Mouse (Mus musculus) T-cell, adult 66 days (primary cell): ENCODE results near the gene Zdhhc24. TPM values are rescaled to one million over a fixed set of nuclear protein-coding genes. Genes with fewer than 3 reads are reported as not detected.

ENCODE experiments used
- total RNA-seq, 2 experiments: library from RNA; stranded (reverse); gene quantifications; 3 replicates in 1 of 2; 4 replicates in 1 of 2; pipeline ENCODE4 v1.2.4; 2023

Gene Zdhhc24
- total RNA-seq = 1 to 10 TPM; 5.0 to 6.1 TPM

DNA sequence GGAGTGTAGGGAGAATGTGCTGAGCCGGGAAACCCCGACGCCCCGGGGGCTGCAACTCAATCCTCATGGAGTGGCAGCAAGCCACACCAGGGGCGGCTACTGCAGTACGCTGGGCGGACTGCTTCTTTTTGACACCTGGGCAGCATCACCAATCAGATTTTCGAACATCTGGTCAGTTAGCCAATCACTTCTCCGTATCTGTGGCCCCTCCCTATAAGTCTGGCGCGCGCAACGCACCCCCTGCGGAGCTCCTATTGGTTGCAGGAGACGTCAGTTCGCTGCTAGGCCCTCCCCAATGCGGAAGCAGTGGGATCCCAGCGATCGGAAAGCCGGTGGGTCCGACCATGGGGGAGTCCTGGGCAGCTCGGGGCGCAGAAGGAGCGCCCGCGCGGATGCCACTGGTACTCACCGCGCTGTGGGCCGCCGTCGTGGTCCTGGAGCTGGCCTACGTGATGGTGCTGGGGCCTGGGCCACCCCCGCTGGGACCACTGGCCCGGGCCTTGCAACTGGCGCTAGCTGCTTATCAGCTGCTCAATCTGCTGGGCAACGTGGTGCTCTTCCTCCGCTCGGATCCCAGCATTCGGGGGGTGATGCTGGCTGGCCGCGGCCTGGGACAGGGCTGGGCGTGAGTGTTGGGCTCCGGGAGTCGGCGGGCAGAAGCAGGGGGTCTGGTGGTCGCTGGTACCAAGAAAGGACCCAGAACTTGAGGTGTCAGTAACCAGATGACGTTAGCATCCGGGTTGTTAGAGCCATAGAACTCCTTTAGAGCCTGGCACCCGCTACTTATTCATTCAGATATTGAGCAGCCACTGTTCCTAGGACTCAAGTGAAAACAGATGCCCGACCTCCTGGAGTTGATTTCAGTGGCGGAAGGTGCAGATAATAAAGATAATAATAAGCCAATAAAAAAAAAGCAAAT is at the start of gene Zdhhc24:
Zdhhc24 (plus strand) TSS at position 264 of the 919 bp plus-strand sequence.

GRCm38 (mm10) chr19:4839149-4839548 is 39.3 kb upstream of the Zdhhc24 start, which contains the start of the genes Ccs and Ccdc87:
TSS of gene Ccs (minus strand) at chr19:4839332.
TSS of gene Ccdc87 (plus strand) at chr19:4839366.

DNA sequence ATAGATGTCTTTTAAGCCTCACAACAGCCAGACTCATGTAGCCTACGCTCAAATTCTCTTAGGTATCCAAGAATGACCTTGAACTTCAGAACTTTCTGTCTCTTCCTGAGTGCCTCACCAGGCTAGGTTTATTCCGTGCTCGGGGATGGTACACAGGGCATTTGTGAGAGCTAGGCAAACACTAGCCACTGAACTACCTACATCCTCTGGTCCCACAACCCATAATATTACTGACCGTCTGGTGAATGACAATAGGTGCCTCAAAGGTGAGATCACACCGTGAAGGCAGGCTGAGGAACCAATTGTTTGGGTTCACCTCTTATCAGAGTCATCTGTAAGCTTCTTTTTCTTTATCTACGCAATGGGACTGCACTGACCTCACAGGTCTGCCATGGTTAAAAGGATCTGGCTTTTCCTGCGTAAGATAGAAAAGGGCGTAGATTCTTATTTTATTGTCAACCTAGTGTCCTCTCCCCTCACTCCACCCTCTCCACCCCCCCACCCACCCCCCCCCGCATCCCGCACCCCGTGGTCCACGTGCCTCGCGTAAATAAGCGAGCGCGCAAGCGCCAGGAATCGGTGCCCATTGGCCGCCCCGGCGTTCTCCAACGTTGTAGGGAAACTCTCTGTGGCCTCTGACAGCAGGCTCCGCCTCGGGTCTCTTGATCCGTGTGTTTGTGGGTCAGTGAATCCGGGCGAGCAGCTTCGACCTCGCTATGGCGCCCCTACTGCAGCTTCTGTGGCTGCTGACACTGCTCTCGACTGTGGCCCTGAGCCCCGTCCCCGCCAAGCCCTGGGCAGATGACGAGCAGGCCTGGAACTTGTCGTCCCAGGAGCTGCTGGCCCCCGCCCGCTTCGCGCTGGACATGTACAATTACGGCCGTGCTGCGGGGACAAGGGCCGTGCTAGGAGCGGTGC is 23.7 kb upstream of the Zdhhc24 start, which contains the start of gene Ctsf:
Ctsf (plus strand) TSS at position 579 of the 918 bp plus-strand sequence.

DNA sequence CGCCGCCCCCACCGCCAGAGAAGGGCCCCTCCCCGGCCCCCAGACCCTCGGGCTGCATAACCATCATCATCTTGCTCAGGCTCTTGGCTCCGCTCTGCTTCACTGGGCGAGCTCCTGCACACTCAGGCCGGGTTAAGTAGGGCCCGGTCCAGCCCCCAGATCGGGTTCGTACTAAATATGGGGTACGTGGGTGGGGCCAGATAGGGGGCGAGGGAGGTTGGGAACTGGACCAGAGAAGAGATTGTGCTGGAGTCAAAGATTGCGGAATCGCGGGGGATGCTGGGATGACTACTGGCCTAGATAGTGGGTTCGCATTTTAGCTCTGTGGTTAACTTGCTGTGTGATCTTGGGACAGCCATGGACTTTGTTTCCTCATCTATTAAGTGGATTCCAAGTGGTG is 683 bp upstream of the Zdhhc24 start, which contains the start of gene Actn3:
Actn3 (minus strand) TSS at position 125 of the 400 bp plus-strand sequence.

GRCm38 (mm10) chr19:4905979-4906794 is 27.7 kb downstream of the Zdhhc24 start, which contains the start of gene Bbs1:
TSS of gene Bbs1 (minus strand) at chr19:4906628.

DNA sequence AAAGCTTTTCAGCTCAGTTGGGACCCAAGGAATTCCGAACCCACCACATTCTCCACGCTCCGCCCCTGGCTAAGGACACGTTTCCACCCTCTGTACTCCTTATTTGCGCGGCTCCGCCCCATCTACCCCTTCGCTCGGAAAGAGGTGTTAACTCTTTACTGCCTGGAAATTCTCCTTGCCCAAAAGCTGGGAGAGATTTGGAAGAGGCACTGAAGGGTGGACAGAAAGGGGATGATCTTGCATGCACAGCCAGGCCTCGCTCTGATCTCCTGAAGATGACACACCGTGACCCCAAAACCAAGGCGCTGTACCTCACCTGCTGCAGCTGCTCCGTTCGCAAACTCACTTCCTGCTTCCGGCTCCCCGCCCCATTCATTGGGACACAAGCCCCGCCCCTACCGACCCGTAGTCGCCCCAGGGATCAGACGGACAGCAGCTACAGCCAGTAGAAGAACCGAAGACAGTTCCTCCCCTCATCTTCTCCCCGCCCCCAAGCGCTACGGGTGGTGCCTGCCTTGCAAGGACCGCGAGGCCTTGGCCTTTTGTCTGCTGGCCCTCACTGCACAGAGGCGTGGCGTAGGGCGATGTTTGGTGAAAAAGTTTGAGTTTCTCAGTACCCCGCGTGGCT is 49.5 kb downstream of the Zdhhc24 start, which contains the start of gene Dpp3:
Dpp3 (minus strand) TSS at position 384 of the 628 bp plus-strand sequence.

Other genes starting within 250 kb of the Zdhhc24 start
- not detected for gene Gm960, start 180.0 kb upstream of the Zdhhc24 start, total RNA-seq
- under 1 TPM in 1 of 2 experiments, not detected in 1; 0.09 TPM for gene Sptbn2, start 167.5 kb upstream of the Zdhhc24 start, total RNA-seq
- gene Rbm4b, start 122.2 kb upstream of the Zdhhc24 start, total RNA-seq = 10 to 100 TPM; 24.8 to 30.7 TPM
- gene Rbm4, start 84.8 kb upstream of the Zdhhc24 start, total RNA-seq = 100 to 1,000 TPM in 1 of 2 experiments, 10 to 100 TPM in 1; 98.1 to 112 TPM
- 10 to 100 TPM; 27.8 to 51.8 TPM for gene Gm21992, start 67.1 kb upstream of the Zdhhc24 start, total RNA-seq
- 10 to 100 TPM; 84.8 to 95.2 TPM for gene Rbm14, start 67.0 kb upstream of the Zdhhc24 start, total RNA-seq
- 10 to 100 TPM; 51.0 to 53.8 TPM for gene Ccs, start 39.3 kb upstream of the Zdhhc24 start, total RNA-seq
- not detected for gene Ccdc87, start 39.3 kb upstream of the Zdhhc24 start, total RNA-seq
- 1 to 10 TPM; 3.8 to 4.1 TPM for gene Ctsf, start 23.5 kb upstream of the Zdhhc24 start, total RNA-seq
- under 1 TPM in 1 of 2 experiments, not detected in 1; 0.27 TPM for gene Actn3, start 759 bp upstream of the Zdhhc24 start, total RNA-seq
- 1 to 10 TPM; 1.9 to 3.3 TPM for gene Bbs1, start 28.0 kb downstream of the Zdhhc24 start, total RNA-seq
- gene Dpp3, start 49.6 kb downstream of the Zdhhc24 start, total RNA-seq = 10 to 100 TPM; 89.3 to 95.6 TPM
- gene Peli3, start 64.5 kb downstream of the Zdhhc24 start, total RNA-seq = 1 to 10 TPM; 2.3 to 2.9 TPM
- gene Mrpl11, start 83.5 kb downstream of the Zdhhc24 start, total RNA-seq = 10 to 100 TPM; 32.4 to 35.4 TPM
- 1 to 10 TPM in 1 of 2 experiments, under 1 TPM in 1; 0.90 to 1.7 TPM for gene Npas4, start 111.6 kb downstream of the Zdhhc24 start, total RNA-seq
- 1 to 10 TPM; 2.6 to 4.2 TPM for gene Slc29a2, start 145.2 kb downstream of the Zdhhc24 start, total RNA-seq
- gene B4gat1, start 160.2 kb downstream of the Zdhhc24 start, total RNA-seq = 1 to 10 TPM; 4.5 to 5.3 TPM
- 1 to 10 TPM; 1.7 to 2.2 TPM for gene AC124502.3, start 160.2 kb downstream of the Zdhhc24 start, total RNA-seq
- gene Brms1, start 162.7 kb downstream of the Zdhhc24 start, total RNA-seq = 10 to 100 TPM; 60.1 to 63.1 TPM
- gene Rin1, start 171.8 kb downstream of the Zdhhc24 start, total RNA-seq = 10 to 100 TPM in 1 of 2 experiments, 1 to 10 TPM in 1; 7.5 to 11.2 TPM
- not detected for gene Cd248, start 189.4 kb downstream of the Zdhhc24 start, total RNA-seq
- gene Tmem151a, start 206.9 kb downstream of the Zdhhc24 start, total RNA-seq = 1 to 10 TPM in 1 of 2 experiments, not detected in 1; 1.0 TPM
- 10 to 100 TPM; 25.6 to 32.2 TPM for gene Yif1a, start 209.9 kb downstream of the Zdhhc24 start, total RNA-seq
- gene Cnih2, start 219.9 kb downstream of the Zdhhc24 start, total RNA-seq = 1 to 10 TPM; 3.4 to 3.6 TPM
- gene Rab1b, start 228.4 kb downstream of the Zdhhc24 start, total RNA-seq = 100 to 1,000 TPM; 103 to 108 TPM
- 10 to 100 TPM; 26.7 to 27.9 TPM for gene Klc2, start 239.9 kb downstream of the Zdhhc24 start, total RNA-seq